Mouse (Mus musculus) midbrain, embryonic 16.5 days (tissue): ENCODE results near the gene Mospd3. TPM values are rescaled to one million over a fixed set of nuclear protein-coding genes. Genes with fewer than 3 reads are reported as not detected.
A peak's percentile ranks its signal among the peaks of the same experiment; 100 is the strongest.
"Not testable (repeated sequence)": the region's sequence is repeated elsewhere in the genome, so short reads cannot be mapped to it uniquely, and the experiment has no call there.

ENCODE experiments used
- ATAC-seq: fragments of 200-750 bp; cut with Nextera tagmentation; 2 replicates; pipeline ENCODE4 v1.8.0; 2017; ENCODE audit warnings: moderate TSS enrichment
- H3K27ac ChIP-seq: fragments of 300-500 bp; sonication (generic); 2 replicates; pipeline ENCODE4 v1.5.1; 2014; ENCODE audit warnings: mild to moderate bottlenecking, low read length, mixed read lengths
- H3K27me3 ChIP-seq: fragments of 300-500 bp; sonication (generic); 2 replicates; pipeline ENCODE4 v1.6.1; 2014; ENCODE audit warnings: low read depth, low read length, mixed read lengths; ENCODE audit not compliant: control insufficient read depth, insufficient read depth
- H3K36me3 ChIP-seq: fragments of 300-500 bp; sonication (generic); 2 replicates; pipeline ENCODE4 v1.6.1; 2014; ENCODE audit warnings: mild to moderate bottlenecking, low read length, moderate library complexity, mixed read lengths; ENCODE audit not compliant: control insufficient read depth, insufficient read depth
- H3K4me1 ChIP-seq: fragments of 300-500 bp; sonication (generic); 2 replicates; pipeline ENCODE4 v1.6.1; 2014; ENCODE audit warnings: mild to moderate bottlenecking, low read length, mixed read lengths; ENCODE audit not compliant: control insufficient read depth, insufficient read depth
- H3K4me2 ChIP-seq: fragments of 300-500 bp; sonication (generic); 2 replicates; pipeline ENCODE4 v1.6.1; 2014; ENCODE audit warnings: mild to moderate bottlenecking, low read length, mixed read lengths
- H3K4me3 ChIP-seq: fragments of 300-500 bp; sonication (generic); 2 replicates; pipeline ENCODE4 v1.5.1; 2014; ENCODE audit warnings: low read depth, mild to moderate bottlenecking, low read length, moderate library complexity, mixed read lengths
- H3K9ac ChIP-seq: fragments of 300-500 bp; sonication (generic); 2 replicates; pipeline ENCODE4 v1.6.1; 2014; ENCODE audit warnings: low read depth, low read length, mixed read lengths
- H3K9me3 ChIP-seq: fragments of 300-500 bp; sonication (generic); replicated peaks from 2 replicates; pipeline ENCODE4 v1.6.1; 2014; ENCODE audit warnings: mild to moderate bottlenecking, low read length, mixed read lengths; ENCODE audit not compliant: control insufficient read depth, poor library complexity, severe bottlenecking
- WGBS: fragments of 180-500 bp; shearing (Covaris S2); extraction: QIAGEN DNeasy Blood & Tissue Kit; methylation state at CpG from one replicate; pipeline ENCODE4 v1.1.7; 2014; 5-methylcytosine and 5-hydroxymethylcytosine counted together
- polyA plus RNA-seq: library from polyadenylated mRNA; unstranded; fragments of >200 nt; fragmentation: Nextera tagmentation; extraction: Ambion mirVana; gene quantifications from 2 replicates; pipeline ENCODE4 v1.2.1, GENCODE M21; 2015

Gene Mospd3
- polyA plus RNA-seq, 1 experiment from 2014 or later = 60.9 TPM

- peak; percentile 99 for ATAC-seq
- WGBS = under 1% methylated on average over 46 of the region's 46 CpGs
- no peaks in the 10 kb centered on the region for H3K9me3 ChIP-seq
- peak within 1 kb of the TSS; percentile 84 for H3K9ac ChIP-seq
- peak within 1 kb of the TSS; percentile 96 for H3K4me2 ChIP-seq
- no peaks in the 10 kb centered on the region for H3K36me3 ChIP-seq
- peak within 1 kb of the TSS; percentile 90 for H3K27ac ChIP-seq
- H3K27me3 ChIP-seq = no peaks in the 10 kb centered on the region
- H3K4me3 ChIP-seq = peak within 1 kb of the TSS; percentile 93
- peaks cover 23% of the 10 kb centered on the region for H3K4me1 ChIP-seq
Observed at GRCm38 (mm10) chr5:137628498-137629305, 27.8 kb upstream of the Mospd3 start, which contains the start of the genes Fbxo24, Lrch4 and Gm20605. Gene Fbxo24, minus strand, starts transcription at chr5:137629002. Gene Lrch4, plus strand, starts transcription at chr5:137629121. Gene Gm20605, plus strand, starts transcription at chr5:137629175.

GRCm38 (mm10) chr5:137627991-137628390 is 27.1 kb upstream of the Mospd3 start:
- peaks cover 23% of the 10 kb centered on the region for H3K4me1 ChIP-seq
- H3K9me3 ChIP-seq = no peaks in the 10 kb centered on the region
- H3K4me3 ChIP-seq = peak overlapping the region; percentile 55
- peak overlapping the region; percentile 88 for H3K27ac ChIP-seq
- no peak for ATAC-seq
- peak overlapping the region; percentile 76 for H3K9ac ChIP-seq
- H3K4me2 ChIP-seq = peak overlapping the region; percentile 89
- WGBS = 2% methylated on average over 9 of the region's 9 CpGs
- H3K36me3 ChIP-seq = no peaks in the 10 kb centered on the region
- no peaks in the 10 kb centered on the region for H3K27me3 ChIP-seq

- H3K4me2 ChIP-seq = no peak overlapping the region
- H3K27ac ChIP-seq = no peak overlapping the region
- H3K36me3 ChIP-seq = no peaks in the 10 kb centered on the region
- no peaks in the 10 kb centered on the region for H3K9me3 ChIP-seq
- peaks cover 4% of the 10 kb centered on the region; the same call in 1 of the 2 replicates for H3K4me1 ChIP-seq
- no peak overlapping the region for H3K9ac ChIP-seq
- WGBS = 87% methylated on average over 11 of the region's 11 CpGs
- H3K27me3 ChIP-seq = no peaks in the 10 kb centered on the region
- ATAC-seq = no peak
- no peak overlapping the region for H3K4me3 ChIP-seq
Observed at GRCm38 (mm10) chr5:137623937-137624530, 23.2 kb upstream of the Mospd3 start.

GRCm38 (mm10) chr5:137615347-137615746 is 14.5 kb upstream of the Mospd3 start:
- no peak overlapping the region for H3K4me2 ChIP-seq
- no peak overlapping the region for H3K9ac ChIP-seq
- H3K4me3 ChIP-seq = no peak overlapping the region
- H3K36me3 ChIP-seq = no peaks in the 10 kb centered on the region
- H3K4me1 ChIP-seq = no peaks in the 10 kb centered on the region
- no peak for ATAC-seq
- WGBS = 91% methylated on average over 7 of the region's 7 CpGs
- H3K27me3 ChIP-seq = no peaks in the 10 kb centered on the region
- H3K9me3 ChIP-seq = no peaks in the 10 kb centered on the region
- H3K27ac ChIP-seq = no peak overlapping the region

GRCm38 (mm10) chr5:137614921-137615320 is 14.1 kb upstream of the Mospd3 start:
- not testable (repeated sequence) for H3K9me3 ChIP-seq, H3K4me3 ChIP-seq, H3K4me1 ChIP-seq, H3K27ac ChIP-seq, ATAC-seq, H3K4me2 ChIP-seq, H3K36me3 ChIP-seq, H3K27me3 ChIP-seq, H3K9ac ChIP-seq
- WGBS = 93% methylated on average over 2 of the region's 2 CpGs

- H3K4me1 ChIP-seq = no peaks in the 10 kb centered on the region; the same call in 1 of the 2 replicates
- no peaks in the 10 kb centered on the region for H3K9me3 ChIP-seq
- H3K4me3 ChIP-seq = no peak within 1 kb of the TSS
- H3K27ac ChIP-seq = no peak within 1 kb of the TSS
- H3K9ac ChIP-seq = no peak within 1 kb of the TSS
- no peak for ATAC-seq
- H3K27me3 ChIP-seq = peaks cover 7% of the 10 kb centered on the region
- H3K4me2 ChIP-seq = no peak within 1 kb of the TSS
- no peaks in the 10 kb centered on the region for H3K36me3 ChIP-seq
- 68% methylated on average over 11 of the region's 11 CpGs for WGBS
Observed at GRCm38 (mm10) chr5:137613550-137613949, 12.7 kb upstream of the Mospd3 start, which contains the start of gene Pcolce. Gene Pcolce, minus strand, starts transcription at chr5:137613784.

GRCm38 (mm10) chr5:137613076-137613475 is 12.2 kb upstream of the Mospd3 start:
- H3K4me3 ChIP-seq = no peak overlapping the region
- no peak overlapping the region for H3K27ac ChIP-seq
- no peaks in the 10 kb centered on the region for H3K36me3 ChIP-seq
- peaks cover 12% of the 10 kb centered on the region for H3K27me3 ChIP-seq
- H3K9me3 ChIP-seq = no peaks in the 10 kb centered on the region
- H3K4me1 ChIP-seq = peaks cover 3% of the 10 kb centered on the region
- H3K4me2 ChIP-seq = no peak overlapping the region
- no peak overlapping the region for H3K9ac ChIP-seq
- WGBS = 60% methylated on average over 5 of the region's 5 CpGs
- no peak for ATAC-seq

- 26% methylated on average over 6 of the region's 6 CpGs for WGBS
- no peak overlapping the region for H3K27ac ChIP-seq
Observed at GRCm38 (mm10) chr5:137611245-137611602, 10.4 kb upstream of the Mospd3 start.

More at GRCm38 (mm10) chr5:137611245-137611602, 10.4 kb upstream of the Mospd3 start:
- Histone ChIP-seq H3K4me3 (no peak overlapping the region), H3K4me1 (peaks cover 3% of the 10 kb centered on the region), H3K4me2 (no peak overlapping the region), H3K9me3 (no peaks in the 10 kb centered on the region), H3K27me3 (peaks cover 12% of the 10 kb centered on the region), H3K9ac (no peak overlapping the region), H3K36me3 (no peaks in the 10 kb centered on the region)
- no peak for ATAC-seq
